Mouse (Mus musculus): ENCODE measurements around the gene Elof1. TPM values are rescaled to one million over a fixed set of nuclear protein-coding genes. Genes with fewer than 3 reads are reported as not detected.

The Elof1 gene
- total RNA-seq, 2 experiments from 2014 or later = 60.4 to 60.7 TPM

GRCm38 (mm10) chr9:22136765-22137547 lies 20.0 kb upstream of the Elof1 start:
- DNase-seq (ENCODE audit: low spot score in 2 of 2) = no peak

GRCm38 (mm10) chr9:22135644-22136390 lies 18.8 kb upstream of the Elof1 start, which contains the start of gene Acp5:
TSS of gene Acp5 (minus strand) at chr9:22135711.
- DNase-seq (ENCODE audit: low spot score in 2 of 2) = no peak

- DNase-seq (ENCODE audit: low spot score in 2 of 2) = no peak
These were observed 18.1 kb upstream of the Elof1 start for GRCm38 (mm10) chr9:22134988-22135643.

GRCm38 (mm10) chr9:22134246-22134890 lies 17.4 kb upstream of the Elof1 start:
- DNase-seq (ENCODE audit: low spot score in 2 of 2) = no peak

GRCm38 (mm10) chr9:22132220-22132619 lies 15.2 kb upstream of the Elof1 start:
- DNase-seq (ENCODE audit: low spot score in 2 of 2) = no peak

- DNase-seq (ENCODE audit: low spot score in 2 of 2) = no peak
These were observed 14.4 kb upstream of the Elof1 start for GRCm38 (mm10) chr9:22131226-22131981.

- DNase-seq (ENCODE audit: low spot score in 2 of 2) = no peak
These were observed 8.5 kb upstream of the Elof1 start for GRCm38 (mm10) chr9:22125246-22126027.

GRCm38 (mm10) chr9:22124169-22124568 lies 7.2 kb upstream of the Elof1 start:
- DNase-seq (ENCODE audit: low spot score in 2 of 2) = no peak

GRCm38 (mm10) chr9:22123069-22123609 lies 6.2 kb upstream of the Elof1 start:
- no peak for DNase-seq (ENCODE audit: low spot score in 2 of 2)

GRCm38 (mm10) chr9:22122005-22122404 lies 5.0 kb upstream of the Elof1 start:
- no peak for DNase-seq (ENCODE audit: low spot score in 2 of 2)

GRCm38 (mm10) chr9:22121545-22121944 lies 4.6 kb upstream of the Elof1 start:
- no peak for DNase-seq (ENCODE audit: low spot score in 2 of 2)

- DNase-seq (ENCODE audit: low spot score in 2 of 2) = no peak
These were observed 2.6 kb upstream of the Elof1 start for GRCm38 (mm10) chr9:22119543-22119942.

GRCm38 (mm10) chr9:22117754-22118456 lies 933 bp upstream of the Elof1 start:
- peak; percentile 54 to 60 for DNase-seq (ENCODE audit: low spot score in 2 of 2)

- peak; percentile 16 to 26 for DNase-seq (ENCODE audit: low spot score in 2 of 2)
These were observed 886 bp downstream of the Elof1 start for GRCm38 (mm10) chr9:22116086-22116485.

- no peak for DNase-seq (ENCODE audit: low spot score in 2 of 2)
These were observed 1.3 kb downstream of the Elof1 start for GRCm38 (mm10) chr9:22115635-22116034.

GRCm38 (mm10) chr9:22108194-22108593 lies 8.8 kb downstream of the Elof1 start:
- no peak for DNase-seq (ENCODE audit: low spot score in 2 of 2)

- no peak for DNase-seq (ENCODE audit: low spot score in 2 of 2)
These were observed 17.1 kb downstream of the Elof1 start for GRCm38 (mm10) chr9:22099922-22100321.

GRCm38 (mm10) chr9:22098993-22099696 lies 17.8 kb downstream of the Elof1 start, which contains the start of gene Cnn1:
TSS of gene Cnn1 (plus strand) at chr9:22099216.
- no peak for DNase-seq (ENCODE audit: low spot score in 2 of 2)
